Comparison of ENCODE assay signal across 20 mouse cellular contexts in genomic region chr7:93836169-93836568, GRCm38 (mm10).
A peak's percentile ranks its signal among the peaks of the same experiment; 100 is the strongest.
DNase-seq lines count a peak whose midpoint lies in the region; ATAC-seq and TF ChIP-seq lines count a peak whose summit lies in the region.
"Had no signal": no experiment of that assay in that cellular context is flagged by ENCODE, and none has a peak within 500 bp of the region (broad histone marks: within the 10 kb centered on the region; RNA-seq: fewer than 3 reads in every experiment).

No protein-coding gene starts in this region.

- no peaks in the 10 kb centered on the region for H3K9me3 ChIP-seq in forebrain, embryonic 14.5 days (replicated peaks; ENCODE audit: control insufficient read depth, low read length)
- no peaks in the 10 kb centered on the region for H3K9me3 ChIP-seq in forebrain, embryonic 12.5 days
- no peaks in the 10 kb centered on the region for H3K9me3 ChIP-seq in forebrain, postnatal 0 days (ENCODE audit: low read length)
- H3K9me3 ChIP-seq: embryonic facial prominence, embryonic 13.5 days; embryonic facial prominence, embryonic 15.5 days had no signal

- no peaks in the 10 kb centered on the region for H3K4me1 ChIP-seq in forebrain, embryonic 14.5 days (ENCODE audit: control insufficient read depth, insufficient read depth, low read length)
- H3K4me1 ChIP-seq in forebrain, embryonic 12.5 days = no peaks in the 10 kb centered on the region
- H3K4me1 ChIP-seq in forebrain, postnatal 0 days (ENCODE audit: insufficient read depth) = no peaks in the 10 kb centered on the region
- H3K4me1 ChIP-seq: embryonic facial prominence, embryonic 13.5 days; embryonic facial prominence, embryonic 15.5 days had no signal

- no peak overlapping the region for H3K4me3 ChIP-seq in forebrain, embryonic 14.5 days (ENCODE audit: low read depth, low read length)
- no peak overlapping the region for H3K4me3 ChIP-seq in forebrain, embryonic 12.5 days (replicated peaks)
- no peak overlapping the region for H3K4me3 ChIP-seq in forebrain, postnatal 0 days (ENCODE audit: low read depth, low read length)
- H3K4me3 ChIP-seq: embryonic facial prominence, embryonic 13.5 days; embryonic facial prominence, embryonic 15.5 days; erythroblast, embryonic 14.5 days had no signal

- H3K36me3 ChIP-seq in forebrain, embryonic 14.5 days (ENCODE audit: control insufficient read depth, insufficient read depth, low read length) = no peaks in the 10 kb centered on the region
- no peaks in the 10 kb centered on the region for H3K36me3 ChIP-seq in forebrain, embryonic 12.5 days (replicated peaks)
- H3K36me3 ChIP-seq in forebrain, postnatal 0 days (ENCODE audit: insufficient read depth) = no peaks in the 10 kb centered on the region
- H3K36me3 ChIP-seq: embryonic facial prominence, embryonic 13.5 days; embryonic facial prominence, embryonic 15.5 days had no signal

- TF ChIP-seq CTCF in brain, embryonic 14.5 days (IDR thresholded peaks at IDR 0.05; ENCODE audit: borderline replicate concordance, extremely low read depth, insufficient read depth, insufficient read length) = no peak
- no peak for TF ChIP-seq CTCF in forebrain, postnatal 0 days (IDR thresholded peaks at IDR 0.05; ENCODE audit: low read depth)

- no peaks in the 10 kb centered on the region for H3K27me3 ChIP-seq in forebrain, embryonic 14.5 days (replicated peaks; ENCODE audit: control insufficient read depth, insufficient read depth, low read length)
- no peaks in the 10 kb centered on the region for H3K27me3 ChIP-seq in forebrain, embryonic 12.5 days
- H3K27me3 ChIP-seq in forebrain, postnatal 0 days (ENCODE audit: insufficient read depth, low read length) = no peaks in the 10 kb centered on the region
- H3K27me3 ChIP-seq: embryonic facial prominence, embryonic 13.5 days; embryonic facial prominence, embryonic 15.5 days had no signal

- ATAC-seq in forebrain, embryonic 14.5 days = peak; percentile 77
- ATAC-seq in forebrain, embryonic 12.5 days (ENCODE audit: low FRiP score) = no peak
- ATAC-seq in forebrain, postnatal 0 days = peak; percentile 60

- H3K9ac ChIP-seq in forebrain, embryonic 14.5 days (ENCODE audit: low read length) = no peak overlapping the region
- H3K9ac ChIP-seq in forebrain, embryonic 12.5 days = no peak overlapping the region
- no peak overlapping the region for H3K9ac ChIP-seq in forebrain, postnatal 0 days
- H3K9ac ChIP-seq: embryonic facial prominence, embryonic 13.5 days; embryonic facial prominence, embryonic 15.5 days had no signal

- H3K4me2 ChIP-seq in forebrain, embryonic 14.5 days (ENCODE audit: low read length) = no peak overlapping the region
- no peak overlapping the region for H3K4me2 ChIP-seq in forebrain, embryonic 12.5 days
- no peak overlapping the region for H3K4me2 ChIP-seq in forebrain, postnatal 0 days (ENCODE audit: low read depth)
- H3K4me2 ChIP-seq: embryonic facial prominence, embryonic 13.5 days; embryonic facial prominence, embryonic 15.5 days had no signal

- 74% methylated on average over 2 of the region's 2 CpGs for WGBS in forebrain, embryonic 14.5 days
- WGBS in forebrain, embryonic 12.5 days = 77% methylated on average over 2 of the region's 2 CpGs
- WGBS in forebrain, postnatal 0 days = 55% methylated on average over 2 of the region's 2 CpGs

- no peak overlapping the region for H3K27ac ChIP-seq in forebrain, embryonic 14.5 days (ENCODE audit: low read depth, low read length)
- no peak overlapping the region for H3K27ac ChIP-seq in forebrain, embryonic 12.5 days
- H3K27ac ChIP-seq in forebrain, postnatal 0 days (ENCODE audit: low read depth, low read length) = no peak overlapping the region
- H3K27ac ChIP-seq: embryonic facial prominence, embryonic 13.5 days; embryonic facial prominence, embryonic 15.5 days had no signal

- DNase-seq in forebrain, embryonic 14.5 days (ENCODE audit: low spot score) = peak; percentile 62
- peak; percentile 68 for DNase-seq in brain, embryonic 14.5 days (ENCODE audit: low read depth)
- DNase-seq in brain, embryonic 18.5 days (ENCODE audit: low read depth, low spot score) = peak; percentile 24
- peak; percentile 17 for DNase-seq in forebrain, postnatal 0 days
- DNase-seq in lung, postnatal 14 days = no peak
- DNase-seq in thymus, postnatal 14 days = no peak
- DNase-seq: adrenal gland, adult 2 months; adrenal gland, postnatal 10 days; adrenal gland, postnatal 25 days; cerebellum, adult 11 months; cerebellum, adult 18-20 months; cerebellum, adult 8-10 months; cerebellum, adult 9-11 months; cerebellum, postnatal 14 days; cerebellum, postnatal 36 days; embryo, embryonic 11 days had no signal

- no peak for TF ChIP-seq POLR2A in brain, embryonic 14.5 days (IDR thresholded peaks at IDR 0.05; ENCODE audit: borderline replicate concordance, extremely low read depth, insufficient read depth, insufficient read length, poor library complexity, severe bottlenecking)

Comparison
In these comparisons a context has a peak if more than half of its experiments do, and no peak if none do; other contexts are left out.
1. DNase-seq: peak in forebrain, embryonic 14.5 days (single experiment), brain, embryonic 14.5 days (single experiment), brain, embryonic 18.5 days (single experiment) and forebrain, postnatal 0 days (single experiment); none in lung, postnatal 14 days (single experiment) and thymus, postnatal 14 days (single experiment).